Mouse (Mus musculus) kidney, embryonic 15.5 days (tissue): ENCODE data around the gene Plekho1. TPM values are rescaled to one million over a fixed set of nuclear protein-coding genes. Genes with fewer than 3 reads are reported as not detected.
A peak's percentile ranks its signal among the peaks of the same experiment; 100 is the strongest.
"Not testable (repeated sequence)": the region's sequence is repeated elsewhere in the genome, so short reads cannot be mapped to it uniquely, and the experiment has no call there.

Experiments used
- ATAC-seq: fragments of 200-750 bp; cut with Nextera tagmentation; replicated peaks from 2 replicates; pipeline ENCODE4 v1.8.0; 2017; ENCODE audit warnings: moderate TSS enrichment; ENCODE audit not compliant: low FRiP score
- H3K27ac ChIP-seq: fragments of 300-500 bp; sonication (generic); 2 replicates; pipeline ENCODE4 v1.5.1; 2015; ENCODE audit warnings: mild to moderate bottlenecking, inconsistent platforms
- H3K27me3 ChIP-seq: fragments of 300-500 bp; sonication (generic); 2 replicates; pipeline ENCODE4 v1.6.1; 2015; ENCODE audit warnings: inconsistent platforms
- H3K36me3 ChIP-seq: fragments of 300-500 bp; sonication (generic); 2 replicates; pipeline ENCODE4 v1.6.1; 2015; ENCODE audit warnings: inconsistent platforms
- H3K4me1 ChIP-seq: fragments of 300-500 bp; sonication (generic); 2 replicates; pipeline ENCODE4 v1.6.1; 2015; ENCODE audit warnings: inconsistent platforms
- H3K4me2 ChIP-seq: fragments of 300-500 bp; sonication (generic); 2 replicates; pipeline ENCODE4 v1.6.1; 2015; ENCODE audit warnings: moderate library complexity, mild to moderate bottlenecking, inconsistent platforms
- H3K4me3 ChIP-seq: fragments of 300-500 bp; sonication (generic); replicated peaks from 2 replicates; pipeline ENCODE4 v1.5.1; 2015; ENCODE audit warnings: mild to moderate bottlenecking, inconsistent platforms
- H3K9ac ChIP-seq: fragments of 300-500 bp; sonication (generic); 2 replicates; pipeline ENCODE4 v1.6.1; 2015; ENCODE audit warnings: mild to moderate bottlenecking, inconsistent platforms
- H3K9me3 ChIP-seq: fragments of 300-500 bp; sonication (generic); replicated peaks from 2 replicates; pipeline ENCODE4 v1.6.1; 2016; ENCODE audit warnings: inconsistent platforms
- WGBS: fragments of 180-500 bp; shearing (Covaris S2); methylation state at CpG from one replicate; pipeline ENCODE4 v1.1.7; 2015; ENCODE audit warnings: mixed read lengths; 5-methylcytosine and 5-hydroxymethylcytosine counted together
- polyA plus RNA-seq: library from polyadenylated mRNA; unstranded; fragments of >200 nt; fragmentation: Nextera tagmentation; extraction: Ambion mirVana; gene quantifications from 2 replicates; pipeline ENCODE4 v1.2.1, GENCODE M21; 2015

Gene Plekho1
- polyA plus RNA-seq, 1 experiment from 2014 or later = 44.2 TPM

GRCm38 (mm10) chr3:95955318-95955717 is 40.5 kb downstream of the Plekho1 start:
- H3K9me3 ChIP-seq = no peaks in the 10 kb centered on the region
- no peak overlapping the region for H3K27ac ChIP-seq
- H3K27me3 ChIP-seq = no peaks in the 10 kb centered on the region
- no peak for ATAC-seq
- H3K9ac ChIP-seq = no peak overlapping the region
- 88% methylated on average over 5 of the region's 5 CpGs for WGBS
- H3K36me3 ChIP-seq = no peaks in the 10 kb centered on the region
- H3K4me1 ChIP-seq = peaks cover 10% of the 10 kb centered on the region
- H3K4me3 ChIP-seq = no peak overlapping the region
- no peak overlapping the region for H3K4me2 ChIP-seq

- WGBS = 91% methylated on average over 12 of the region's 12 CpGs
- H3K27ac ChIP-seq, ATAC-seq, H3K27me3 ChIP-seq, H3K4me2 ChIP-seq, H3K9ac ChIP-seq, H3K36me3 ChIP-seq, H3K9me3 ChIP-seq, H3K4me3 ChIP-seq: not testable (repeated sequence)
- H3K4me1 ChIP-seq = peaks cover 10% of the 10 kb centered on the region
Observed at GRCm38 (mm10) chr3:95954648-95955173, 41.1 kb downstream of the Plekho1 start.

DNA sequence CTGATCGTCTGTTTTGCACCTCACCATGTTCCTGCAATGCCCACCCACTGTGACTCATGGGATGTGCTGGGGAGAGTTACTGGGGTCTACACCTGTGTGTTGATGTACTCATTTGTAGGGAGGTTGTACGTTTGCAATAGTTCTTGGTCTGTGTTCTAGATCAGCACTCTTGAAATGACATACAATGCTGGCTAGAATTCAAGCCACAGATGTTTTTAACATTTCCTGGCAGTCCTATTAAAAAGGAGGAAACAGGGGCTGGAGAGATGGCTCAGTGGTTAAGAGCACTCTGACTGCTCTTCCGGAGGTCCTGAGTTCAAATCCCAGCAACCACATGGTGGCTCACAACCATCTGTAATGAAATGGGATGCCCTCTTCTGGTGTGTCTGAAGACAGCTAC is 42.3 kb downstream of the Plekho1 start:
- Histone ChIP-seq H3K4me3 (no peak overlapping the region), H3K36me3 (peaks cover 5% of the 10 kb centered on the region; the same call in 1 of the 2 replicates), H3K4me1 (peaks cover 10% of the 10 kb centered on the region), H3K27ac (no peak overlapping the region), H3K9ac (no peak overlapping the region), H3K4me2 (no peak overlapping the region), H3K9me3 (no peaks in the 10 kb centered on the region), H3K27me3 (no peaks in the 10 kb centered on the region)
- ATAC-seq = no peak
- WGBS = 75% methylated on average over 3 of the region's 3 CpGs

DNA sequence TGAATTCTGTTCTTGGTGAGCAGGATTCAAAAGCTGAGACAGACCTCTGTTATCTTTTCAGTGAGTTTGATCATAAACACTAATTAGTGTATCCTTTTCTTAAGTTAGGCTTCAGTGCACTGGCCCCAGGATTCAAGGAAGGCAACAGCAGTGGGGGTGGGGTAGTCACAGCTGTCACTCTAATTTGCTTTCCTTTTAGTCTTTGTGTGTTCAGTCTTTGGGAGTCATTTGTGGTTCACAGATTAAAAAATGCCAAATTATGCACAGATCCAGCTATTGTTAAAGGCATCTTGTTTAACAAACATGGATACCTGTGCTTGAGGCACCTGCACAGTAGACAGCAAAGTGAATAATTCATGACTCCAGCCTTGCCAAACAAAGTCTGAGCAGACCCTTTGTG is 42.8 kb downstream of the Plekho1 start:
- Histone ChIP-seq H3K9ac (no peak overlapping the region), H3K36me3 (peaks cover 9% of the 10 kb centered on the region; the same call in 1 of the 2 replicates), H3K4me1 (peaks cover 10% of the 10 kb centered on the region), H3K27me3 (no peaks in the 10 kb centered on the region), H3K4me3 (no peak overlapping the region), H3K4me2 (no peak overlapping the region), H3K9me3 (no peaks in the 10 kb centered on the region), H3K27ac (no peak overlapping the region)
- no peak for ATAC-seq

GRCm38 (mm10) chr3:95951566-95951965 is 44.2 kb downstream of the Plekho1 start:
- Histone ChIP-seq H3K4me3 (peak overlapping the region; percentile 62), H3K27ac (peak overlapping the region; percentile 97), H3K9ac (peak overlapping the region; percentile 50; the same call in 1 of the 2 replicates), H3K4me2 (peak overlapping the region; percentile 84), H3K36me3 (peaks cover 22% of the 10 kb centered on the region)
- not testable (repeated sequence) for H3K27me3 ChIP-seq, H3K4me1 ChIP-seq, H3K9me3 ChIP-seq
- WGBS = 75% methylated on average over 12 of the region's 12 CpGs
- ATAC-seq = 0 out of 2 replicates have a peak, but pooled peaks have one; percentile 24

- peak; percentile 96 for ATAC-seq
- Histone ChIP-seq H3K4me1 (peaks cover 7% of the 10 kb centered on the region), H3K4me3 (peak overlapping the region; percentile 62), H3K27me3 (no peaks in the 10 kb centered on the region), H3K27ac (peak overlapping the region; percentile 97), H3K4me2 (peak overlapping the region; percentile 84), H3K9me3 (no peaks in the 10 kb centered on the region), H3K9ac (peak overlapping the region; percentile 50), H3K36me3 (peaks cover 28% of the 10 kb centered on the region)
- WGBS = 1% methylated on average over 49 of the region's 49 CpGs
Observed at GRCm38 (mm10) chr3:95950763-95951551, 44.8 kb downstream of the Plekho1 start.

DNA sequence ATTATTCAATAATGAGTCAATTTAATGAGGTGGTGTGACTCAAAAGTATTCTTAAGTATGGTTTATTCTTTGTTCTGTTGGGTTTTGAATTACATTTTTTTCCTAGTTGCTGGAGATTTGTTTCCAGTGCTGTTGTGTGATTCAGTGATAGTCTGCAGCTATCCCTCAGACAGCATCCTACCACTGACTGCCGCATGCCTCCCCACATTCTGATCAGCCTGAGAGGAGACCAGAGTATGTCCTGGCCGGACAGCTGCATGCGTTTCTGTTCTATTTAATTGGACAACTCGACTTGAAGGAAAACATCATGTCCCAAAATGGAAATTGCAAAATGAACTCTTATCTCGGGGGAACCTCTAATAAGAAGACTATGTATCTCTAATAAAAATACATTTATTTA is 47.5 kb downstream of the Plekho1 start:
- no peak overlapping the region for H3K27ac ChIP-seq
- H3K36me3 ChIP-seq = peaks cover 52% of the 10 kb centered on the region
- H3K9me3 ChIP-seq = no peaks in the 10 kb centered on the region
- ATAC-seq = no peak
- H3K4me3 ChIP-seq = no peak overlapping the region
- no peak overlapping the region for H3K9ac ChIP-seq
- 89% methylated on average over 5 of the region's 5 CpGs for WGBS
- H3K27me3 ChIP-seq = no peaks in the 10 kb centered on the region
- no peak overlapping the region for H3K4me2 ChIP-seq
- H3K4me1 ChIP-seq = peaks cover 7% of the 10 kb centered on the region

DNA sequence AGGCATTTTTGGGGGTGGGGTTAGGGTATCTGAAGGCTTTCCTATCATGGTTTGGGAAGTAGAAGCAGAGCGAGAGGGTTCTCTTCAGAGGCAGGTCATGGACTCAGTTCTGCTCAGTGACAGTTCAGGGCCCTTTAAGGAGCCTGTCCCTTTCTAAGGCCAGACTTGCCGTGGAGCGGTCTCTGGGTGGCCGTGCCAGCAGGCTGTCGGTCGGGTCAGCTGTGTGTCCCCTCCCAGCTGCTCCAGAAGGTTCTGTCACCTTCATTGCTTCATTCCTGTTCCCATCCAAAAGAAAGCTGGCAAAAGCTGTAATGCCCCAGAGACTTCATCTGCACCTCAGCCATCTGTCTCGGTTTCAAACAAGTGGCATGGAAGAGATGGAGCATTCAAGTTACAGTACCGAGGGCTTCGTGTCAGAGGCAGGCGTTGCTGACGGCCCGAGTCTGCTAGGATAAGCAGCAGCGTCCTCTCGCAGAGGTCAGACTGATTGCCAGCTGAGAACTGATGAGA is 50.0 kb downstream of the Plekho1 start:
- Histone ChIP-seq H3K9ac (no peak overlapping the region), H3K27ac (no peak overlapping the region), H3K36me3 (peaks cover 76% of the 10 kb centered on the region), H3K27me3 (no peaks in the 10 kb centered on the region), H3K4me2 (no peak overlapping the region), H3K4me3 (no peak overlapping the region), H3K4me1 (peaks cover 11% of the 10 kb centered on the region), H3K9me3 (no peaks in the 10 kb centered on the region)
- WGBS = 88% methylated on average over 14 of the region's 14 CpGs
- no peak for ATAC-seq

DNA sequence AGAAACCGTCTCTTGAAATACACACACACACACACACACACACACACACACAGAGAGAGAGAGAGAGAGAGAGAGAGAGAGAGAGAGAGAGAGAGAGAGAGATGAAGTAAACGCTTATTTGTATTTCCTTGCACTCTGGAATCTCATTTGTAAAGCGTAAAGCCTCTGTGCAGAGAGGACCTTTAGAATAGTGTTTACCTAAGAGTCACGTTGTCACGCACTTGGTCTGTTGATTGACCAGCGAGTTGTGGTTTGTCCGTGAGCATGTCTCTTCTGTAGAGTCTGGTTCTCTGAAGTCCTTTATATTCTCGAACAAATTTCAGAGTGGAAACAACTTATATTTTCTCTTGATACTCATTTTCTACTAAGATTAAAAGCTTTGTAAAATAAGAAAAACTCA is 51.1 kb downstream of the Plekho1 start:
- Histone ChIP-seq H3K4me1 (peaks cover 11% of the 10 kb centered on the region), H3K9me3 (no peaks in the 10 kb centered on the region), H3K27ac (no peak overlapping the region), H3K36me3 (peaks cover 87% of the 10 kb centered on the region), H3K4me2 (no peak overlapping the region), H3K4me3 (no peak overlapping the region), H3K27me3 (no peaks in the 10 kb centered on the region), H3K9ac (no peak overlapping the region)
- 90% methylated on average over 8 of the region's 8 CpGs for WGBS
- ATAC-seq = no peak

- Histone ChIP-seq H3K36me3 (peaks cover 94% of the 10 kb centered on the region), H3K4me2 (no peak overlapping the region), H3K27ac (no peak overlapping the region), H3K9me3 (no peaks in the 10 kb centered on the region), H3K9ac (no peak overlapping the region), H3K27me3 (no peaks in the 10 kb centered on the region), H3K4me3 (no peak overlapping the region), H3K4me1 (peaks cover 11% of the 10 kb centered on the region)
- ATAC-seq = no peak
- WGBS = 98% methylated on average over 7 of the region's 7 CpGs
Observed at GRCm38 (mm10) chr3:95943226-95943625, 52.6 kb downstream of the Plekho1 start.

- no peak overlapping the region for H3K9ac ChIP-seq
- peak overlapping the region; percentile 11 for H3K27ac ChIP-seq
- H3K36me3 ChIP-seq = peaks cover 95% of the 10 kb centered on the region
- H3K9me3 ChIP-seq = no peaks in the 10 kb centered on the region
- ATAC-seq = peak; percentile 75
- peaks cover 11% of the 10 kb centered on the region for H3K4me1 ChIP-seq
- H3K4me3 ChIP-seq = no peak overlapping the region
- WGBS = 72% methylated on average over 6 of the region's 6 CpGs
- no peak overlapping the region for H3K4me2 ChIP-seq
- H3K27me3 ChIP-seq = no peaks in the 10 kb centered on the region
Observed at GRCm38 (mm10) chr3:95942749-95943148, 53.1 kb downstream of the Plekho1 start.

DNA sequence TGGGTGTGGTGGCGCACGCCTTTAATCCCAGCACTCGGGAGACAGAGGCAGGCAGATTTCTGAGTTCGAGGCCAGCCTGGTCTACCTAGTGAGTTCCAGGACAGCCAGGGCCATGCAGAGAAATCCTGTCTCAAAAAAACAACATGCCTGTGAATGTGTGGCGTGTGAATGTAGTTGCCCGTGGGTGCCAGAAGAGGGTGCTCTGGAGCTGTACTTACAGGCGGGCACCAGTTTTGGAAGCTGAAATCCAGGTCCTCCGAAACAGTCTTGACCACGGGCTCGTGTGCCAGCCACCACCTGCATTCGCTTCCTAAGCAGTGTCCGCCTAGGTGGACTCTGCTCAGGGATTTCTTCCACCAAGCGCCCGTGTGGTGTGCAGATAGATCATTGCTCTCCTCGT is 57.0 kb downstream of the Plekho1 start:
- ATAC-seq = no peak
- Histone ChIP-seq H3K36me3 (peaks cover 96% of the 10 kb centered on the region), H3K9me3 (no peaks in the 10 kb centered on the region), H3K9ac (no peak overlapping the region), H3K4me3 (no peak overlapping the region), H3K27ac (no peak overlapping the region), H3K4me2 (no peak overlapping the region), H3K4me1 (peaks cover 11% of the 10 kb centered on the region), H3K27me3 (no peaks in the 10 kb centered on the region)
- WGBS = 97% methylated on average over 15 of the region's 15 CpGs
